In the genomic region with DNA sequence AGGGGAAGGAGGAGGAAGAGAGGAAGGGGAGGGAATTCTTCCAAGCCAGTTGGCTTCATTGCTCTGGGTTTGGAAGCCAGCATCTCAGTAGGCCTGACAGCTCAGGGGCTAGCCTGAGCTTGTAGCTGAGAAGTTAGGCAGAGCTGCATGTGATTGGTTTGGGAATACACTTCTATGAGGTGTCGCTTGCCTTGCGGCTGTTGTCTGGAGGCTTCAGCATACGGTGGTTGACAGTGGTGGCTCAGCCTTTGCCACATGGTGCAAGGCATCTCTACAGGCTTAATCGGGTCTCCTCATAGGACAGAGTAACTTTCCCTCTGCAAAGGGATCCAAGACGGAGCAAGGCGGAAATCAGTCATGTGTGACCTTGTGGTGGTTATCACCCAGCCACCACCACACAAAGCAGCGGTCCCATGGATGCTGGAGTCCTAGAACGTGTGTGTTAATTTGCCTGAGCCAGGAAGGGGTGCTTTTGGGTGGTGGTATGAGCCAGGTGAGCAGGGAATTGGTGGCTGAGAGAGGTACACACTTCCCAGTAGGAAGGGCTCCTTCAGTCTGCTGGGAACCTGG, we compare ENCODE assay signal across 1 mouse cellular context.
TF ChIP-seq lines count a peak whose summit lies in the region.

No protein-coding gene starts in this region.

TF ChIP-seq in CH12.LX, 34 proteins besides CTCF, POLR2A, EP300 and RAD21 (continued from another document):
- TF ChIP-seq MYC (IDR thresholded peaks at IDR 0.05; ENCODE audit: low read depth, low read length): peak; percentile 79; the same call in 1 of the 2 replicates
- peak; percentile 53 for TF ChIP-seq CHD2 (IDR thresholded peaks at IDR 0.05; ENCODE audit: low read length)
- peak; percentile 9; the same call in 1 of the 2 replicates for TF ChIP-seq NELFE (IDR thresholded peaks at IDR 0.05; ENCODE audit: low read depth, low read length)
- 0 out of 2 replicates have a peak, but pooled peaks have one; percentile 13 for TF ChIP-seq MXI1 (IDR thresholded peaks at IDR 0.05; ENCODE audit: low read depth, low read length)
- peak; percentile 60 for TF ChIP-seq MAX (IDR thresholded peaks at IDR 0.05; ENCODE audit: low read length)
TF ChIP-seq in CH12.LX: peak in this region for 9.
